Mouse (Mus musculus) Patski (cell line): Measurements from ENCODE around the gene Kcnj10. TPM values are rescaled to one million over a fixed set of nuclear protein-coding genes. Genes with fewer than 3 reads are reported as not detected.

Experiments used
- ATAC-seq: fragments of 100-300 bp; one replicate; pipeline ENCODE4 v1.8.0; 2021
- CTCF ChIA-PET: fragments of 350-600 bp; sonication (Branson Sonifier 250); formaldehyde crosslinking; loops from one replicate; lab custom pipeline; 2022; ENCODE audit warnings: inconsistent platforms; lab: Charles Lee
- POLR2A ChIA-PET: fragments of 350-600 bp; sonication (Branson Sonifier 250); formaldehyde crosslinking; loops from one replicate; lab custom pipeline; 2022; ENCODE audit warnings: antibody characterized with exemption, inconsistent platforms; lab: Charles Lee
- DNase-seq: peaks from one replicate; pipeline ENCODE4 v3.0.0-alpha.2; 2011; ENCODE audit warnings: low read depth, low spot score
- H3K27me3 ChIP-seq: fragments of 371-371 bp; one replicate; pipeline ENCODE4 v1.5.1; 2021
- CTCF ChIP-seq: fragments of 100-300 bp; IDR thresholded peaks from one replicate; pipeline ENCODE4 v1.5.1; 2021
- in situ Hi-C: fragments of 300-500 bp; cut with MboI; formaldehyde crosslinking; loops from 3 replicates; pipeline ENCODE4 v1.11.1; 2018; ENCODE audit warnings: low pct_unique_long_range_greater_than_20kb, mixed read lengths
- polyA plus RNA-seq: library from polyadenylated mRNA; unstranded; gene quantifications from one replicate; pipeline ENCODE4 v1.2.3, GENCODE M21; 2021

Kcnj10 gene
- polyA plus RNA-seq, 1 experiment from 2014 or later, result 0.04 TPM

DNA sequence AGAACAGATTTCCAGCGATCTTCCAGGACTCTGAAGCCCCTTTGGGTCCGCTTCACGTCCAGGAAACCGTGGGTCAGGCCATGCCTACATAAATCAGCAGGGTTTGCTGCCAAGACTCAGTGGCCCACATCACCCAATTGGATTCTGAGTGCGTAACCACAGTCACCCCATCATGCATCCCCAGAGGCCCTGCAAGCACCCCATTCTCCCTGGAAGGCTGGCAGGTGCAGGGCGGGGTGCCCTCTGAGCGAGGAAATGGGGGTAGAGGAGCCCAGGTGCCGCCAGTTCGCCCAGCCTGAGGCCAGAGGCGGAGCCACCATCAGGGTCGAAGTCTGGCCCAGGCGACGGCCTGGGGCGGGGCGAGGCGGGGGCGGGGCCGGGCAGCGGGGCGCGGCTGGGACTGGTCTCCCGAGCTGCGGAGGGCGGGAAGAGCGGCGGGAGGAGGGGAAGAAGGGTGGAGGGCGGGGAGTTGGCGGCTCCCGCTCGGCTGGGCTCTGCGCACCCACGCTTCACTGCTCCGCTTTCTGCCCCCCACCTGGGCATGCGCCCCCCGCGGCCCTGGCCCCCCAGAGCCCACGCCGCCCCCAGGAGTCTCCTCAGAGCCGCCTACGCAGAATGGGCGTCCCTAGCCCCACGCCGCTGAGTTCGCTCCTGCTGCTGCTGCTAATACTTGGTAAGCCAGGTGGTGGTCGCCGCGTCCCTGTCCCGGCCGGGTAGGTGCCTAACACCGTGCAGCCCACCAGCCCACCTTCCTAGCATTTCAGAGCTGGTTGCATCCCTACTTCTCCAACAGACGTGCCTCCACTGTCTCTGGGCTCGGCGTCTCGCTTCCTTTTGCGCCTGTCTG, 28.9 kb upstream of the Kcnj10 start:
- no peak for DNase-seq
- peak; percentile 67 for ATAC-seq
- CTCF ChIA-PET, result interaction anchor here (1.1 kb wide), 1 partner anchor 24 kb away, joined by 3 read pairs; no protein-coding TSS in a partner anchor
- in situ Hi-C loops, result loop anchor here (5.0 to 10.0 kb wide), 3 partner anchors 165 to 195 kb away; partner anchors contain the start of genes Dcaf8 and Tagln2
- no peak for TF ChIP-seq CTCF
- POLR2A ChIA-PET, result interaction anchor here (0.6 to 2.0 kb wide), 2 partner anchors 109 to 201 kb away, joined by 3 to 4 read pairs; no protein-coding TSS in a partner anchor
- H3K27me3 ChIP-seq, result no peaks in the 10 kb centered on the region

DNA sequence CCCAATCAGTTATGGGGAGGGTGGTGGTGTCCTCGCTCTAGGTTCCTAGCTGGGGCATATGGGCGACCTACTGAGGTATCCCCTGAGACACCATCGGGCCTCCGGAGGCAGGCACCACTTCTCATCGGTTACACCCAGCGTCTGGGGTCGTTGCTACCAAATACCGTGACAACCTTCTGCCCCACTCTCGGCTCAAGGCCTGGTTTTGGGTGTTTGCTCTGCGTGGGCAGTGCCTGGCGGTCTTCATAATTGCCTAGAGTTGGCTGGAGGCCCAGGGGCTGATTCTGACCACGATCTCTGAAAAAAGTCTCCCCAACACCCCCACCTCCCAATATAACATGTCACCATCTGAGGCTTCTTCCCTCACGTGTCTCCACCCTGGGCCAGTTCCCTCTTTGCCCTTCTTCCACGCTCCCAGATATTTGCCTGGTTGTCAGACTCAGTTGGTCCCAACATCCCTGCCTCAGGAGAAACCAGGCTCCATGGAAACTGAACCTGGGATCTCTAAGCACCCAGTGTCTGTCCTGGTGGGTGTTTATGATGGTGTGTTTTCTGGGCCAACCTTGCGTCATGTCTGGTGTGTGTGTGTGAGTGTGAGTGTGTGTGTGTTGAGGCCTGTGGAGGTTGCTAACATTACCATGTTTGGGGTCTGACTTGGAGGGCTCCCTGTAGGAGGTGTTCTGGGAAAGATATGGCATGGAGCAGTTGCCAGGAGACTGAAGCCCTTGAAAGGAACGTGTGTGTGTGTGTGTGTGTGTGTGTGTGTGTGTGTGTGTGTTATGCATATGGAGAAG, 28.0 kb upstream of the Kcnj10 start:
- no peak for ATAC-seq
- no peak for TF ChIP-seq CTCF
- ChIA-PET POLR2A (no interaction called here), CTCF (no interaction called here)
- DNase-seq, result no peak
- in situ Hi-C loops, result loop anchor here (5.0 to 10.0 kb wide), 3 partner anchors 166 to 196 kb away; partner anchors contain the start of genes Dcaf8 and Tagln2
- H3K27me3 ChIP-seq, result no peaks in the 10 kb centered on the region

DNA sequence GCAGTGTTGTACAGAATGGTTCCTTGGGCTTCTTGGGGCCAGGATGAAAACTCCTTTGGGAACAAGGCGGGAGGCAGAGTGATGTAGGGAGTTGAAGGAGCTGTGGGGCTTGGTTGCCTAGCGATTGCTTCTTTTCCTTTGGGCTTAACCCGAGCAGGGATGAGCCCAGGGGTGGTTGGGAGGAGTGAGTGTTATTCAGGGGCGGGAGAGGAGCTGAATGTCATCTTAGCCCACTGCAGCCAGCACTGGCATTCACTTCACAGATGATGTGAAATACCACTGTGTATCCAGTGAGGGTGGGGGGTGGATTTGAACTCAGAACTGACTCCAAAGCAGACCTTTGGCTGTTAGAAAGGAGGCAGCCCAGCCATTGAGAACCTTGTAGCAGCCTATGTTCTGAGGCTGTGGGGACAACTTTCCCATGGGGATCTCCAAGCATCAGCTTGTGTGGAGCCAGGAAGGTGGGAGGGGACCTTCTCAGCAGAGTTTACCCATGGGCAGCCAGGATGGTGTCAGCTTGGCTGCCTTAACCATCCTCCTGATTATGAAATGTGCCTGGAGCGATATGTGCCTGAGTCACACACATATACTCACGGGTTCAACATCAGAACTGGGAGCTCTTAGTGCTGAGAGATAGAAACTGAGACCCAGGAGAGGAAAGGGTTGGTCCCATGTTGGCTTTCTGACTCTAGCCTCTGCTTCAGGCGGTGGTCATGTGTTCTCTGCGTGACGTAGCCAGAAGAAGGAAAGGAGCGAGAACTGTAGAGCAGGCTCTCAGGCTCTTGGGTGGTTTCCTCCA, 27.2 kb upstream of the Kcnj10 start:
- no peak for TF ChIP-seq CTCF
- DNase-seq (no peak), ATAC-seq (peak; percentile 31)
- ChIA-PET CTCF (interaction anchor here (0.7 to 2.5 kb wide), 4 partner anchors 11 to 194 kb away, joined by 3 to 16 read pairs (median 4); no protein-coding TSS in a partner anchor), POLR2A (interaction anchor here (0.5 to 1.6 kb wide), 4 partner anchors 9 to 970 kb away, joined by 3 to 6 read pairs (median 4); no protein-coding TSS in a partner anchor)
- in situ Hi-C loops, result loop anchor here (5.0 to 10.0 kb wide), 3 partner anchors 167 to 197 kb away; partner anchors contain the start of genes Dcaf8 and Tagln2
- no peaks in the 10 kb centered on the region for H3K27me3 ChIP-seq

DNA sequence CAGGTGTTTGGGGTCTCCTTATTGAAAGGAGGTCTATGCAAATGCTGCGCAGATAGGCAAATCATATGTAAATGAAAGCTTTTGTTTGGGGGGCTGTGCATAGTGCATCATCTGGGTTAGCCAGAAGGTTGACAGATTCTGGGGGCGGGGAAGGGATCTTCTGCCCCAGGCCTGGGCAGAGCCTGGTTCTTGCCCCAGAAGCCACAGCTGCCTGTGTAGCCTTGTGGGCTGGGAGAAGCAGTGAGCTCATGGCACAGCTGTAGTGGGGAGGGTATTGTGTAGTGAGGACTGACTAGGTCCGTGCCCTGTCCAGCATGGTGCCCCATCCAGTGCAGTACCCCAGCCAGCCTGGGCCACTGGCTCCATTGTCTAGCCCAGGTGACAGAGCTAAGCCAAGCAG, 26.1 kb upstream of the Kcnj10 start:
- ChIA-PET POLR2A (interaction anchor here (1.2 to 1.6 kb wide), 2 partner anchors 8 to 107 kb away, joined by 5 to 6 read pairs; no protein-coding TSS in a partner anchor), CTCF (interaction anchor here (0.9 to 2.5 kb wide), 3 partner anchors 10 to 171 kb away, joined by 3 to 16 read pairs (median 3); no protein-coding TSS in a partner anchor)
- ATAC-seq (no peak), DNase-seq (no peak)
- no peaks in the 10 kb centered on the region for H3K27me3 ChIP-seq
- TF ChIP-seq CTCF, result no peak
- in situ Hi-C loops, result loop anchor here (5.0 to 10.0 kb wide), 3 partner anchors 168 to 198 kb away; partner anchors contain the start of genes Dcaf8 and Tagln2

DNA sequence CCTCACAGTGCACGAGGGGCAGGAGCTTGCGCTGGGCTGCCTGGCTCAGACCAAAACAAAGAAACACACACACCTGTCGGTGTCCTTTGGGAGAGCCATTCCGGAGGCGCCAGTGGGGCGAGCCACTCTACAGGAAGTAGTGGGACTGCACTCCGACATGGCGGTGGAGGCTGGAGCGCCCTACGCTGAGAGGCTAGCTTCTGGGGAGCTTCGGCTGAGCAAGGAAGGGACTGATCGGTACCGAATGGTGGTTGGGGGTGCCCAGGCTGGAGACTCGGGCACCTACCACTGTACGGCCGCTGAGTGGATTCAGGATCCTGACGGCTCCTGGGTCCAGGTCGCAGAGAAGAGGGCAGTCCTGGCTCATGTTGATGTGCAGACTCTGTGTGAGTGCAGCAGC, 23.6 kb upstream of the Kcnj10 start:
- TF ChIP-seq CTCF, result no peak
- in situ Hi-C loops, result loop anchor here (10.0 kb wide), 1 partner anchor 187 kb away; the partner anchor contains the start of gene Tagln2
- no peak for DNase-seq
- no peak for ATAC-seq
- ChIA-PET CTCF (no interaction called here), POLR2A (no interaction called here)
- H3K27me3 ChIP-seq, result no peaks in the 10 kb centered on the region

DNA sequence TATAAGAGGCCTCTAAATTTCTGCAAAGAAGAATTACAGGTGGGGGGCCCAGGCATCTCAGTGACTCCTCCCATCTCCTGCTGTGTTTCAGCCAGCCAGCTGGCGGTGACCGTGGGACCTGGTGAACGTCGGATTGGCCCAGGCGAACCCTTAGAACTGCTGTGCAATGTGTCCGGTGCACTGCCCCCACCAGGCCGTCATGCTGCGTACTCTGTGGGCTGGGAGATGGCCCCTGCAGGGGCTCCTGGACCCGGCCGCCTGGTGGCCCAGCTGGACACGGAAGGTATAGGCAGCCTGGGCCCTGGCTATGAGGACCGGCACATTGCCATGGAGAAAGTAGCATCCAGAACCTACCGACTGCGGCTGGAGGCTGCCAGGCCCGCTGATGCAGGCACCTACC, 23.1 kb upstream of the Kcnj10 start:
- in situ Hi-C loops, result loop anchor here (10.0 kb wide), 1 partner anchor 187 kb away; the partner anchor contains the start of gene Tagln2
- DNase-seq (no peak), ATAC-seq (no peak)
- H3K27me3 ChIP-seq, result no peaks in the 10 kb centered on the region
- POLR2A ChIA-PET, result no interaction called here
- CTCF ChIA-PET, result no interaction called here
- TF ChIP-seq CTCF, result no peak

DNA sequence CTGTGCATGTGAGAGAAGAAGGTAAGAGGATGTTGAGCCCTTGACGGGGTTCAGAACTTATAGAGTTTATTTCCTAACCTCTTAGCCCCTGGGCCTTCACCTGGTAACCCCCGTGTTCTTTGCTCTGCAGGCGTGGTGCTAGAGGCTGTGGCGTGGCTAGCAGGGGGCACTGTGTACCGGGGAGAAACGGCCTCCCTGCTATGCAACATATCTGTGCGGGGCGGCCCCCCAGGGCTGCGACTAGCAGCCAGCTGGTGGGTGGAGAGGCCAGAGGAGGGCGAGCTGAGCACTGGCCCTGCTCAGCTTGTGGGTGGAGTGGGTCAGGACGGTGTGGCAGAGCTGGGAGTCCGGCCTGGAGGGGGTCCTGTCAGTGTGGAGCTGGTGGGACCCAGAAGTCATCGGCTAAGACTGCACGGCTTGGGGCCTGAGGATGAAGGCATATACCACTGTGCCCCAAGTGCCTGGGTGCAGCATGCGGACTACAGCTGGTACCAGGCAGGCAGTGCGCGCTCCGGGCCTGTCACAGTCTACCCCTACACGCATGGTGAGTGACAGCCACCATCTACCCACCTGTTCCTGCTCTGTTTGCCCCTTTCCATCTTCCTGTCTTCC, 22.5 kb upstream of the Kcnj10 start:
- ATAC-seq (no peak), DNase-seq (no peak)
- ChIA-PET POLR2A (no interaction called here), CTCF (interaction anchor here (0.6 kb wide), 1 partner anchor 199 kb away, joined by 3 read pairs; no protein-coding TSS in a partner anchor)
- TF ChIP-seq CTCF, result no peak
- in situ Hi-C loops, result loop anchor here (10.0 kb wide), 1 partner anchor 186 kb away; the partner anchor contains the start of gene Tagln2
- no peaks in the 10 kb centered on the region for H3K27me3 ChIP-seq

DNA sequence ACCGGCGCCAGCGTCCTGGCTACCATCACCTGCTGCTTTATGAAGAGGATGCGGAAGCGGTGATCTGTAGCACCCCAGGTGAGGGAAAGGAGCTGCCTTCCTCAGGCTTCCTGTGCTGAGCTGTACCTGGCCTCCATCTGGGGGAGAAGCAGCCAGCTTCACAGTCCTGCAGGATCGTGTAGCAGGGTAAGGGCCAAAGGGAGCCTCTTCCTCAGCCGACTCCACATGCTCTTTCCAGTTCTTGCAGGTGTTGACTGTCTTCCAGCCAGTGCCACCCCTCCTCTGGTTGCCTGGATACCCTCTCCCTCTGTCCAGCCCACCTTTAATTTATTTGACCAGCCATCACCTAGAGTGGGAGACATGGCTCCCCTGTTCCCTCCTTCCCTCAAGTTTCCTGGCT, 21.7 kb upstream of the Kcnj10 start:
- CTCF ChIA-PET, result interaction anchor here (0.6 kb wide), 1 partner anchor 200 kb away, joined by 3 read pairs; no protein-coding TSS in a partner anchor
- in situ Hi-C loops, result loop anchor here (10.0 kb wide), 1 partner anchor 185 kb away; the partner anchor contains the start of gene Tagln2
- no peak for TF ChIP-seq CTCF
- H3K27me3 ChIP-seq, result no peaks in the 10 kb centered on the region
- DNase-seq (no peak), ATAC-seq (no peak)
- POLR2A ChIA-PET, result no interaction called here

DNA sequence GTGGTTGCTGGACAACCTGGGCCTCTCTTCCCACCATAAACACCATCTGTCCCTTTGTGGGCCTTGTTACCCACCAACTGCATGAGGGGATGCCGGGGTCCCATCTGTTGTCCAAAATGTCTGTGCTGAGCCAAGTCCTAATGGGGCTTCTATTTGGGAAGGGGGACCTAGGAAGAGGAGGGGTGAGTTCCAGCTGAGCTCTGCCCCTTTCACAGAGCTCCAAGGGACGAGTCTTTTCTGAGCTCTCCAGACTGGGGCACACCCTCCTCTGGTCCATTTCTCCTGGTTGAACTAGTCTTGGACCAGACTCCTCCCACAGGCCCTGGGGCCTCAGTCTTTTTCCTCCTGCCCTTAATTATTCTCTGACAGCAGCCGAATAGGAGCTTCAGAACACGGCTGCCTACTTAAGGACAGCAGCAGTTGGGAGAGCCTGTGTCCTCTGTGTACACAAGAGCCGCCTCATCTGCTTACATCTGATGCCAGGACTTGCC, 21.0 kb upstream of the Kcnj10 start:
- no peak for TF ChIP-seq CTCF
- in situ Hi-C loops, result loop anchor here (10.0 kb wide), 1 partner anchor 185 kb away; the partner anchor contains the start of gene Tagln2
- ATAC-seq, result no peak

More for the DNA sequence above, 21.0 kb upstream of the Kcnj10 start:
- CTCF ChIA-PET, result no interaction called here
- DNase-seq, result no peak
- H3K27me3 ChIP-seq, result no peaks in the 10 kb centered on the region
- POLR2A ChIA-PET, result no interaction called here
